Mouse (Mus musculus): ENCODE results near the gene Asdurf.

GRCm38 (mm10) chr1:53358988-53359387, 6.6 kb upstream of the Asdurf start:
- TF ChIP-seq E2F4 (IDR thresholded peaks at IDR 0.05; ENCODE audit: insufficient read depth) = no peak
- no peak for TF ChIP-seq POLR2A (IDR thresholded peaks at IDR 0.05; ENCODE audit: insufficient read length, low read depth)
- no peak for TF ChIP-seq USF1 (IDR thresholded peaks at IDR 0.05; ENCODE audit: low read depth)
- TF ChIP-seq MYOG (IDR thresholded peaks at IDR 0.05; ENCODE audit: control insufficient read depth in 1 of 3, insufficient read depth in 1 of 3, insufficient read length in 2 of 3, low read depth in 2 of 3) = no peak
- no peak for TF ChIP-seq MAX (IDR thresholded peaks at IDR 0.05; ENCODE audit: low read depth)
